Mouse (Mus musculus) c-Kit-positive CD71-positive TER-119-positive erythroid progenitor cells, embryonic 14.5 days (primary cell): ENCODE data around the gene Gm37240.

Experiments used
- DNase-seq: peaks from one replicate; pipeline ENCODE4 v3.0.0-alpha.2; 2013; ENCODE audit warnings: low spot score

The Gm37240 gene

DNA sequence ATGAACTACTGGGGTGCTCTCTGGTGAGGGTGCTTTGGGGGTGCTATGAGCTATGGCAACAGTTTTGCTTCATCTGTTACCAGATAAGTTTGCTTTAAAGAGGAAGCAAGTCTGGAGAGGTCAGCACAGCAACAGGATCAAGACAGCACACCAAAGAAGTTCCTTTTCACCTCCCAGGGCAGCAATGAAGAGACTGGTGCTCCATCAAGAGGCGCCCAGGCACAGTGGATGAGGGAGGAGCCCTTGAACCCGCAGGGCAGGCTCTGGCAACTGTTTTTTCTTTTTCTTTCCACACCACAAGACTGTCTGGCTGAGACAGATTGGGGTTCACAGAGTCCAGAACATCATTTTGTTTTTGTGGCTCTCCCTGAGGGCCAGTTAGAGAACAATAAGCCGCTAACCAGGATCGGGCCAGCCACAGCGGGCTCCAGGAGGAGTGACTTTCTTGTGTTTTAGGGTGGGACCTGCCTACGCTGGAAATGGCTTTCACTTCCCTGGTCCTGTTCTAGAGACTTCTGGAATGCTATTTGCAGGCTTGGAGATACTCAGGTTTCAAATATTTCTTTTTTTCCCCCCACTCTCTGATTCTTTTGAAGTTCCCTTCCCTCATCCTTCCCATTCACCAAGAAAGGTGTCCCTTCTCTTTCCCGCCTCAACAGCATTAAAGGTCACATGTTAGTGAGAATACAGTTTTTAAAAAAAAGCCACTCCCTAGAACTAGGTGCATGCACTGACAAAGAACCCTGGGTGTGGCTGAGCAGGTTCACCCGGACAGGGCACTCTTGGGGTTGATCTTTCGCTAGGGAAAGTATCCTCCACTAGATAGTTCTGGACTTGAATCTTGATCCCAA is 1241.9 kb downstream of the Gm37240 start:
- no peak for DNase-seq

DNA sequence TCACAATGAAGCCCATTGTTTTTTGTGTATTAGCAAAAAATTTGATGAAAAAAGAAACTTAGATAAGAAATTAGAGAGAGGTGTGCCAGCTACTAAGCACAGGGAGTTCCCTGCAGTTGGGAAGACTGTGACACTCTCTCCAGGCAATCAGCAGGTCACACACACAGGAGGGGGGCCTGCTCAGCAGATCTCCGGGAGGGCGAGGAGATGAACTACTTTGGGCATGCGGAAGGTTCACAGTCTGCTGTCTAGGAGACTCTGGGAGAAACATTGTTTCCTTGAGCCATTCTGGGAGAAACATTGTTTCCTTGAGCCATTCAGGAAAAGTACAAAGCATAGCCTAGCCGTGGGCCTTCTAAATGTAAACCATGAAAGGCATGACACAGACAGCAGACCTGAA is 1244.4 kb downstream of the Gm37240 start:
- no peak for DNase-seq

DNA sequence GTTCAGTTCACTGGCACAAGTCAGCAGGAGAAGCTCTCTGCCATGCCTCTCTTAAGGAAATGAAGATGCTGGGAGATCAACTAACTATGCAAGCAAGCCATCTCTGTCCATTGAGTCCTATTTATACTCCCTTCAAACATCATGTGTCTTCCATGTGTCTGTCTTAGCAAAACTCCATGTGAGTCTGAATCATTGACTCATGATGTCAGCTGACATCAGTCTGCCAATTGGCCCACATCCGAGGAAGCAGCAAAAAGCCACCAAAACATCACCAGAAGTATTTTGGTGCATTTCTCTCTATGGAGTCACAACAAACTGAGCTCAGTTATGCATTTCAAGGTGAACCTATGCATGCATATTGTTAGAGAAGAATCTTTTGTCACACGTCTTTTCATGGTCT is 1245.9 kb downstream of the Gm37240 start:
- DNase-seq, result no peak

DNA sequence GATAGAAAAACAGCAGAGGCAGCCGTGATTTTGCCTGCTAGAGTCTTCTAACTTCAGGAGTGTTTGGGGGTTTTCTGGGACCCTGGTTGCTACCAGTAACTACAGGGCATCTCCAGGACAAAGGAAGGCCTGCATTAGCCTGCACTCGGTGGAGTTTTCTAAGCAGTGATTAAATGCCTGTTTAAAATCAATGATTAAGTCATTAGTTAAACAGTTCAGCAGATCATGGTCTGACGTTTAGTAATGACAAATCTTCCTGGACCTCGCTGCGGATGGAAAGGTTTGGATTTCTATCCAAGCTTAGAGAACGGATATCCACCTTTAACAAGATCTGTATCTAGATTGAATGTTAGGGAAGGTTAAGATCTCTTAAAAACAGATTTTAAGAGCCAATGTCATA is 1246.8 kb downstream of the Gm37240 start:
- no peak for DNase-seq

DNA sequence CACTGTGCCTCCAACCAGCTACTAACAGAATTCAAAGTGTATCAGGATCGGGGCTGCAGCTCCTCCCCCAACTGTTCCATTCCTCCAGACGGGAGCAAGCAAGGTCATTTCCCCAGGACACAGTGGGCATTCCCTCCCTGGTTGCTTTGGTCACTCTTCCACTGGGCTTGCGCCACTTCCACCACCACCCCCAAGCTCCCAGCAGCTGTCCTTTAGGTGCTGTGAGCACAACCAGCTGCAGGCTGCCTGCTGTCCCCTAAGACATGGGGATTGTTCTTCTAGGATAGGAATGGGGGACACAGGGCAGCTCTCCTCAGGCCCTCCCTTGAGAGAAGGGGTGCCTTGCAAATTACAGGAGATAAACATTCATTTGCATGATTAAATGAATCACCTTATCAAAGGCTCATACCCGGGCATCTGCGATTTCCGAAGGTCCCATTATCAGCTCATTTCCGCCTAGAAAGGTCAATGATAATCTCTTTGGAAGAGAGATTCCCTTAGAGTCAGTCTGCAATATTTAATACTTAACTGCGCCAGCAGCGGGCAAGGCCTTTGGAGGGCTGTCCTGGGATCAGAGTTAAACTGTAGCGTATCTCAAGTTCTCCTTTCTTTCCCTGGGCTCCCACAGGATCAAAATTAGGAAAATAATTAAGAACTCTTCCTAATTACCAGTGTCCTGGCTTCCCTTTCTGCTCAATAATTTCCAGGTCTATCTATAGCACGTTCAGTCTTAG is 1247.4 kb downstream of the Gm37240 start:
- no peak for DNase-seq

DNA sequence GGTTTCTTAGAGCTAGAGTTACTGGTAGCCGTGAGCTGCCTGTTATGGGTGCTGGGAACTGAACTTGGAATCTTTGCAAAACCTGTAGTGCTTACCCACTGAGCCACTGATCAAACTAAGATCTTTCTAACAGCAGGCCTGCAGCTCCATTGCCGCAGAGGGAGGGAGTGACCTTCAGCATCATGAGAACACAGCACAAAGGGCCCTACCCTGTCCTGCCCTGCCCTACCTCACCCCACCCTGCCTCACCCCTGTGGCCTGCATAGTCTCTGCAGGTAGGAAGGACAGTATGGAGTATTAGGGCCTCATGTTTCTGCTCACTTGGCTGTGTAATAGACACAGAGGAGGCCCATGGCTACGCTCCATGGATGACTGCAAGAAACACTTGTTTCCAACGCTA is 1248.5 kb downstream of the Gm37240 start:
- no peak for DNase-seq

DNA sequence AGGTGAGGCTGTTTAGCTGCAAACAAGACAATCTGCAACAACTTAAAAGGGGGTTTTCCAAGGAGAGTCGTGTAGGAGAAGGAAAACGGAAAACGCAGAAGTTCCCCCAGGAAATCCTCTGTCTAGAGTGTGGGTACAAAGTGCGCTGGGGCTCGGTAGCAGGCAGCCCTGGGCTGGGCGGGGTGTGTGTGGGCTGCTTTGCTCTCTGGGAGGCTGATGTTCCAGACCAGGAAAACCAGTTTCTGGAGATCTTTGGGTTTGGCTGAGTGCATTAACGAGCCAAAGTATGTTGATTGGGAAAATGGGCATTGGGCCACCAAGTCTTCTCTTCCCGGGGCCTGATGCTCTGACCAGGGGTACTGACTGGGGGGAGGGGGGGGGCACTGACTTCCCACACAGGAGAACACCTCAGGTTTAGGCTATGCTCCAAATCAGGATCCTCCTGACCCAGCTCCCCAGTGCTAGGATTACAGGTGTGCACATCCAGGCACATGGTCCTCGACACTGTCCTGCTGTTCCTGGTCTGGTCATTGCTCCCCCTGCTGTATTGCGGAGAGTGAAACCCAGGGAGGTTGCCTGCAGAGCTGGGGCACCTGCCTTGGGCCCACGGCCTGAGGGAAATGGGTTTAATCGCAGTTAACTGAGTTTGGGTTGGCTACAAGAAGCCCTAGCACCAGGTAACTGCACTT is 1249.3 kb downstream of the Gm37240 start:
- no peak for DNase-seq

DNA sequence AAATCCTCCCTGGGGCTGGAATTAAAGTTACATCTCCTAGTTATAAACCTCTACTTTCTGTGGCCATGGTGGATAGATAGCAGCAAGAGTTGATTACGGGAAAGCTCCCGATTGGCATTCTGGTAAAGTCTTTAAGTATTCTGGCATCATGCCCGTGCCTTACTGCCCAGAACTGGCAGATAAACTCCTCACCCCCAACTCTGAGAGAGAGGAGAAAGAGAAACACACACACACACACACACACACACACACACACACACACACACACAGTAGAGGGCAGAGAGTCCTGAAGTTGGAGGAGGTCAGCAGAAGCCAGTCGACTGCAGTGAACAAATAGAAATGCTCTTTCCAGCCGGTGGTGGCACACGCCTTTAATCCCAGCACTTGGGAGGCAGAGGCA is 1250.2 kb downstream of the Gm37240 start:
- no peak for DNase-seq

DNA sequence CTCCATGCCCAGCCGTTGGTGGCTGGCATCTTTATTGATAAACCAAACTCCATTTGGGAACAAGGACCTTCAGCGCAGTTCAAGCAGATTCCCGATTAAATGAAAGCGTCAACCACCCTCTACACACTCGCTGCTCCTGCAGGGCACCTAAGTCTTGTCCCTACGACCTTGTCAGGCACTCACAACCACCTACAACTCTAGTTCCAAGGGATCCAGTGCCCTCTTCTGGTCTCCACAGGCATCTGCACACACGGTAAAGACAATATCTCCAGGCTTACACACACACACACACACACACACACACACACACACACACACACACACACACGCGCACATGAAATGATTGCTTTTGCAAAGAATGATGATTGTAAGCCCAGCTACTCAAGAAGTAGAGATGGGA is 1255.7 kb downstream of the Gm37240 start:
- no peak for DNase-seq

DNA sequence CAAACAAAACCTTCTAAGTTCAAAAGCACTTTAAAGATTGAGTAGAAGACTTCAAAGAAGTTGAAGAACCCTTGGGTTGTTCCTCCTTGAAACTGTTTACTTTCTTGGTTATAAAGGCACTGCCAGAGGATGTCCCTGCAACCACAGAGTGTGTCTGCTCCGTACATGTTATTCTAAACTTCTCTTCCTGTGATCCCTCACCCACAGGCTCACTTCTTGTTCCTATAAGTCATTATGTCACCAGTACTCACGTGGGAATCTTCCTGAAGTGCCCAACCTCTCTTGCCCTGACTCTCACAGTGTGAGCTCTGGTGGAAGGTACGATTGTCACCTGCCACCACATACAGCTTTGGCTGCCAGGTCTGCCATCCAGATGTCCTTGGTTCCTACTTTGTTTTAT is 1265.3 kb downstream of the Gm37240 start:
- no peak for DNase-seq

DNA sequence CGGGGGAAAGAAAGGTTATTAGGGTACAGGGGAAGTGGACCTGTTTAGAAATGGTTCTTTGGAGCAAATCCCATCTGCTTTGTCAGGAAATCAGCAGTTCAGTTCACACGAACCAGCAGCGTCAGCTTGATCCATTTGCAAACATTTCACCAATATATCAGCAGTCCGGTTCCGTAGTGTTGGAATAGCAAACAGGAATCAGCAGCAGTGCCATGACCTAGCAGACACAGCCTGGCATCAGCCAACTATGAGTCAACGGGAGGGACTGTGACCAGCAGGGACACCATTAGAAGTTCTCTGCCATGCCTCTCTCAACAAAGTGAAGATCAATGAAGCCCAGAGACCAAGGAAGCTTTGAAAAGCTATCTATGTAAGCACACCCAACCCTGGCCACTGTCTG is 1267.6 kb downstream of the Gm37240 start:
- DNase-seq, result no peak

DNA sequence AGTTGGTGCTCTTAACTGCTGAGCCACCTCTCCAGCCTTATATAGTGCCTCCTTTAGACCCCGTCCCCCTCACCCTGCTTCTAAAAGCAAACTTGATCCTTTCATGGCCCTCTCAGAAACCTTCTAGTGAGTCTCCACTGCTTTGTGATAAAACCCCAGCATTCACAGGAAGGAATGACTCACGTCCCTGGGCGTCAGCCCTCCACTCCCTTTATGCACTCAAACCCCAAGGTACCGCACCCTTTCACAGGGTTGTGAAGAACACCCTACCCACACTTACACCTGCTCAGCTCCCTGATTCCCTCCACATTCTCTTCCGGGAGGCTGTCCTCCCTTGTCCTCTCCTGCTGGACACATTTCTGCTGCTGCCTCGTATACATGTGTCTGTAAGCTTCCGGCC is 1268.3 kb downstream of the Gm37240 start:
- no peak for DNase-seq

DNA sequence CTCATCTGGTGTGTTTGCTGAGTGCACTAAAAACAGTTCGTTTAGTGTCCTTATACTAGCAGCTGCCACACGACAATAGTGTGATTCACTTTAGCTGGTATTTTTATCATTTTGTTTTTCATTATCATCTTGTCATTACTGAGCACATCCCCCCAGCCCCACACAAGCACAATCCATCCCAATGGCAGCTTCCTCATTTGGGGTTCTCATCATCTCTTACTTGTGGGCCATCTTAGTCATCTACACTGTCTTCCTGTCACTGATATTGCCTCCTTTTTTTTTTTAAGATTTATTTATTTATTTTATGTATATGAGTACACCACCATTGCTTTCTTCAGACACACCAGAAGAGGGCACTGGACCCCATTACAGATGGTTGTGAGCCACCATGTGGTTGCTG is 1268.7 kb downstream of the Gm37240 start:
- no peak for DNase-seq

DNA sequence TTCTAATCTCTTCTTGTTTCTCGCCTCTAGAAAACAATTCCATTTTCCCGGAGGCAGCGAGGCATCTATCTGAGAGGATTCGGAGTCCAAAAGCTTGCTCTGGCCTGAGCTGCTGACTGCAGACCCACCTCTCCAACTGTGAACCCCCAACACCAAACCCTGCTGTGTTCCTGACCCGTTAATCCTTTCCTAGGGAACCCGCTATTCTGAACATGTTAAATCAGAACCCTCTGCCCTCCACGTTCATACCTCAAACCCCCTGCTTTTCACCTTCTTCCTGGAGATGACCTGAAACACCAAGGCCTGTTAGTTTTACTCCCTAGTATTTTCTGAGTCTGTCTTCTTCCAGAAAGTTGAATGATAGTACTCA is 1271.5 kb downstream of the Gm37240 start:
- no peak for DNase-seq

DNA sequence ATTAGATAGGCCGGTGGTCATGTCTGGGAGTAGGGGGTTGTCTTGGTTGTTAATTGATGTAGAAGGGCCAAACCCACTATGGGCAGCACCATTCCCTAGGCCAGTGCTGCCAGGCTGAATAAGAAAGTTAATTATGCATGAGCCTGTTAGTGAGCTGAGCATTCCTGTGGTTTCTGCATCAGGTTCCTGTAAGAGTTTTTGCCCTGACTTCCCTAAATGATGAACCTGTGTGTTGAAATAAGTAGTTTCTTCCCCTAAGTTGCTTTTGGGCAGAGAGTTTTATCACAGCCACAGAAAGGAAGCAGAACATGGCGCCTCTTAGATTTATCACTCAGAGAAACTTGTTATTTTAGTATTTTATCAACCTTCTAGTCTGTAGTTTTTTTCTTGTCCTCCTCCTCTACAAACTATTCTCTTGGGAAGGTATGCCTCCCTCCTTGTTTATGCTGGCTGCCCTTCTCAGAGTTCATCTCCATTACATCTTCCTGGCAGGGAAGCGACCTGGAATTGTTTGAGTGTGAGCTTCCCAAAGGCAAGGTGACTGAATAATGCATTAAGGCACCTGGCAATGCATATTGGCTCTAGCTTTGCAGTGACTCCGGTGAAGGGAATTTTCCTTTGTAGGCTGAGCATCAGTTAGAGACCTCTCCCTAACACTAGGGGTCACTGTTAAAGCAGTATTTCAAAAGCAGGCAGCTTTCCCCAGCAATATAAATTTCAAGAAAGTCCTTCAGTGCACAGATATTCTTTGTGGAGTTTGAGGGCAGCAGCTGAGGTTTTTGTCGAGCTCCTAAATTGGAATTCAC is 1272.1 kb downstream of the Gm37240 start:
- DNase-seq, result peak; percentile 16

DNA sequence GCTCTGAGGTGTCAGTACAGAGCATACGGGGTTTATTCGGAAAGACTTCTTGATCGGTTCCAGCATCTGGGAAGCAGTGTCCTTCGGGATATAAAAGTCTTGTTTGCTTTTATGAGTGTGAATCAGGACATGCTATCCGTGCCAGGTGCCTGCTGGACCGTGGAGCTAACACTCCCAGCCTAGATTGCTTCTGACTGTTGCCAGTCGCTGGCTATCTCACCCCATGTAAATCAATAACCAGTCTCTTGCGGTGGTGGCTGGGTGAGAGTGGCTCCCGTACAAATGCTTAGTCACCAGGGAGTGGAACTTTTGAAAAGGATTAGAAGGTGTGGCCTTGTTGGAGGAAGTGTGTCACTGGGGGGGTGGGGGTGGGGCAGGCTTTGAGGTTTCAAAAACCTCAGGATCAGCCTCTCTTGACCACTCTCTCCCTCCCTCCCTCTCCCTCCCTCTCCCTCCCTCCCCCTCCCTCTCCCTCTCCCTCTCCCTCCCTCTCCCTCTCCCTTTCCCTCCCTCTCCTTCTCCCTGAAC is 1277.1 kb downstream of the Gm37240 start:
- DNase-seq, result no peak

DNA sequence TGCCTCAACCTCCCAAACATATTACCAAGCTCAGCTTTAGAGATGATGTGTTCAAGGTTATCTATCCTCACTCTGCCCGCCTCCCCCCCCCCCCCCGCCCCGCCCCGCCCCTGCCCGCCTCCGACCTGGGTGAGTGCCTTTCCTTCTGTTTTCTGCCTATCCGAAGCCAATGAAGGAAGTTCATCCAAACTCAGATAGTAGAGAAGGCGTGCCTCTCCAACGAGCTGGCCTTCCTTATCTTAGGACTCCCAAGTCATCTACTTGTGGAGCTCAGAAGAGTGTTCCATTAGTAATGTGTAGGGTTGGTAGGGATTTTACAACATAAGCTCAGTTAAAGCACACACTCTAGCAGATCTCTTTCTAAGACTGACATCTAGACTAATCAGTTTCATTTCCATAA is 1284.1 kb downstream of the Gm37240 start:
- no peak for DNase-seq

DNA sequence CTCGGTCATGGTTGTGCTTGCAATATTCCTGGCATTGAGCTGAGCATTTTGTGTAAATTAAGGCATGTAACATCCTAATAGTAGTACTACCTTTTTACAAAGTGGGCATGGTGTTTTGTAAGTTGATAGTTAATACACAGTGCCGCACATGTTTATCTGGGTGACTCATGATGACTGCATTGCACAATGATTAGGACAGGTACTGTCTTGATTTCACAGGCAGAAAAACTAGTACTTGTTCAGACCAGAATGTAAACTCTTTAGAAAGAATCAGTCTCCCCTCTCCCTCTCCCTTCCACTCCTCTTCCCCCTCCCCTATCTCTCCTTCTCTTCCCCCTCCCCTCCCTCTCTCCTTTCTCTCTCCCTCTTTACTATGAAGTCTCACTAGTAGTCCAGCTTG is 1284.6 kb downstream of the Gm37240 start:
- no peak for DNase-seq

DNA sequence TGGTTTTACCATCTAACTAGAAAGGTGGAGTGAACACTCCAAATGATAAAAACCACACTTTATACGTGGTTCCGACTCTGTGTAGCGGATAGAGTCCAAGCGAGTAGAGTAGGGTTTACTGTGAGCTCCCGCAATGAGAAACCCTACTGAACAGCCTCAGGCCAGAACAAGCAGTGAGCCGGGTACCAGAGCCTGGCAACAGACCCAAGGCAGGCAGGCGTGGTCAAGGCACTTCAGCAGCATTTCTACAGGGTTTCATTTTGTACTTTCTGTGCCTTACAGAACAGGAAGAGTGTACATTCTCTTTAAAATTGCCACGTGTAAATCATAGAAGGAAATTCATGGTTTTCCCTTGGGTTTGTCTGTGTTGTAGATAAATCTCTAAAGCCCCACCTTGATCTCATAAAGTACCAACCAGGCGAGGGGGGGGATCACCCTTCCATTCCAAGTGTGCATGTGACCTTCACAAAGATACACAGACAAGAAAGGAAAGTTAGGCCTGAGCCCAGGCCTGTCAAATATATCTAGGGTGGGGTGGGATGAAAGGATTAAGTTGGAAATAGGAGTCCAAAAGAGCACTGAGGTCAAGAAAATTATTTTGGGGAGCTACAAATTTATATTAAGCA is 1285.3 kb downstream of the Gm37240 start:
- no peak for DNase-seq

DNA sequence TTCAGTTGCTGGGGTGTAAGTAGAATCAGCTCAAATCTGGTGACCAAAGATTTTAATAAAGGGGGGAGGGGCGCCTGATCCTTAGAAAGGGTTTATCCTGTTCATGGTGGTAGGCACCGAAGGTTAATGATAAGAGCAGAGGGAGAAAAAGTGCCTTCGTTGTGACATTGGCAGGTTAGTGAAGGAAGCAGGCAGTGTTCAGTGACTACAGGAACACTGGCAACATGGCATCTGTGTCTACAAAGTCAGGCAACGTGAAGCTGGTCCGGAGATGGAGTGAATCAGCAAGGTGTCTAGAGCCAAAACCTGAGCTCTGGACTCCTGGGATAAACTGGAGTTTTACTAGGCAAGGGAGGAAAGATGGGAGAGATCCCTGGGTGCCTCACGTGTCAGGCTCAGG is 1288.6 kb downstream of the Gm37240 start:
- no peak for DNase-seq

DNA sequence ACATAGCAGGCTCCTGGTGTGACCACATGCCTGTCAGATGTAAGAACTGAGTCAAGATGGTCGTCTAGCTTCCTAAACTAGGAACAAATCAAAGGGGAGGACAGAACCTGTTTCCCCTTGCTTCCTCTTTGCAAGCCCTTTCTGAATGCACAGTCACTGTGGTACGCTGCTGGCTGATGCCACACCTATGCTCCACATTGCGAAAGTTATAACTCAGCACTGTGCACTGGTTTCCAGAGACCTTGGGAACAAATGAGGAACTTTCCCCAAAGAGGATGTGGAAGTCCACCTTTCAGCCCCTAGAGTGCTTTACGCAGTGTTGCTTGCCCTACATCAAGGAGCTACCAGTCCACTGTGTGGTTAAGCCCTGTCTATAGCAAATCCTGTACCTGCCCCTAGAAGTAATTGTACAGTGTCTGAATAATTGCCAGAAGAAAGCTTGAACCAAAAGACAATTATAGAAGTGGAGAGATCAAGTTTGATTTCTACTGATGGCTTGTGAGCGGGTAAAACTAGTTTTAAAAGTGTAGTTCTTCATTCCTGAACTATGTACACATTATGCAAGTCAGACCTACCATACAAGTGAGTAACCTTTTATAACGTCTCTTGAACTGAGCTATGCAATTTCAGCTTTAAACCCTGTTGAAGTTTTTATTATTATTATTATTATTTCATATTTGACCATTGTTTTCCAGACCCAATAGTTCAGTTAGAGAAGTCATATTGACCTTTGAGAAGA is 1289.2 kb downstream of the Gm37240 start:
- no peak for DNase-seq
